Mouse (Mus musculus) midbrain, embryonic 15.5 days (tissue): ENCODE results near the gene Cnr2. TPM values are rescaled to one million over a fixed set of nuclear protein-coding genes. Genes with fewer than 3 reads are reported as not detected.

Experiments
- ATAC-seq: fragments of 200-750 bp; cut with Nextera tagmentation; replicated peaks from 2 replicates; pipeline ENCODE4 v1.8.0; 2017; ENCODE audit warnings: moderate TSS enrichment
- H3K27ac ChIP-seq: fragments of 300-500 bp; sonication (generic); 2 replicates; pipeline ENCODE4 v1.5.1; 2015; ENCODE audit warnings: mild to moderate bottlenecking, inconsistent platforms
- H3K27me3 ChIP-seq: fragments of 300-500 bp; sonication (generic); replicated peaks from 2 replicates; pipeline ENCODE4 v1.6.1; 2015; ENCODE audit warnings: inconsistent platforms
- H3K36me3 ChIP-seq: fragments of 300-500 bp; sonication (generic); replicated peaks from 2 replicates; pipeline ENCODE4 v1.6.1; 2015; ENCODE audit warnings: inconsistent platforms
- H3K4me1 ChIP-seq: fragments of 300-500 bp; sonication (generic); 2 replicates; pipeline ENCODE4 v1.6.1; 2015; ENCODE audit warnings: inconsistent platforms
- H3K4me2 ChIP-seq: fragments of 300-500 bp; sonication (generic); 2 replicates; pipeline ENCODE4 v1.6.1; 2015; ENCODE audit warnings: inconsistent platforms, mild to moderate bottlenecking, moderate library complexity
- H3K4me3 ChIP-seq: fragments of 300-500 bp; sonication (generic); 2 replicates; pipeline ENCODE4 v1.5.1; 2015; ENCODE audit warnings: mild to moderate bottlenecking, inconsistent platforms
- H3K9ac ChIP-seq: fragments of 300-500 bp; sonication (generic); 2 replicates; pipeline ENCODE4 v1.6.1; 2015; ENCODE audit warnings: mild to moderate bottlenecking, inconsistent platforms
- H3K9me3 ChIP-seq: fragments of 300-500 bp; sonication (generic); 2 replicates; pipeline ENCODE4 v1.6.1; 2016; ENCODE audit warnings: inconsistent platforms
- WGBS: fragments of 180-500 bp; shearing (Covaris S2); methylation state at CpG from one replicate; pipeline ENCODE4 v1.1.7; 2015; ENCODE audit warnings: mixed read lengths; 5-methylcytosine and 5-hydroxymethylcytosine counted together
- polyA plus RNA-seq: library from polyadenylated mRNA; unstranded; fragments of >200 nt; fragmentation: Nextera tagmentation; extraction: Ambion mirVana; gene quantifications from 2 replicates; pipeline ENCODE4 v1.2.1, GENCODE M21; 2015

Gene Cnr2
- polyA plus RNA-seq, 1 experiment from 2014 or later: not detected

GRCm38 (mm10) chr4:135896157-135896556 is 963 bp downstream of the Cnr2 start:
- 76% methylated on average over 6 of the region's 6 CpGs for whole genome bisulfite sequencing
- H3K9ac ChIP-seq: no peak overlapping the region
- H3K4me2 ChIP-seq: no peak overlapping the region
- H3K4me3 ChIP-seq: no peak overlapping the region
- no peaks in the 10 kb centered on the region for H3K27me3 ChIP-seq
- no peaks in the 10 kb centered on the region for H3K4me1 ChIP-seq
- no peaks in the 10 kb centered on the region for H3K9me3 ChIP-seq
- no peak overlapping the region for H3K27ac ChIP-seq
- ATAC-seq: no peak
- H3K36me3 ChIP-seq: no peaks in the 10 kb centered on the region

- 76% methylated on average over 9 of the region's 9 CpGs for WGBS
- H3K9me3 ChIP-seq: no peaks in the 10 kb centered on the region
- ATAC-seq: no peak
- no peaks in the 10 kb centered on the region for H3K4me1 ChIP-seq
- no peak overlapping the region for H3K4me2 ChIP-seq
- no peak overlapping the region for H3K27ac ChIP-seq
- H3K4me3 ChIP-seq: no peak overlapping the region
- H3K9ac ChIP-seq: no peak overlapping the region
- no peaks in the 10 kb centered on the region for H3K36me3 ChIP-seq
- no peaks in the 10 kb centered on the region for H3K27me3 ChIP-seq
Measured at GRCm38 (mm10) chr4:135898380-135899049, 3.3 kb downstream of the Cnr2 start.

DNA sequence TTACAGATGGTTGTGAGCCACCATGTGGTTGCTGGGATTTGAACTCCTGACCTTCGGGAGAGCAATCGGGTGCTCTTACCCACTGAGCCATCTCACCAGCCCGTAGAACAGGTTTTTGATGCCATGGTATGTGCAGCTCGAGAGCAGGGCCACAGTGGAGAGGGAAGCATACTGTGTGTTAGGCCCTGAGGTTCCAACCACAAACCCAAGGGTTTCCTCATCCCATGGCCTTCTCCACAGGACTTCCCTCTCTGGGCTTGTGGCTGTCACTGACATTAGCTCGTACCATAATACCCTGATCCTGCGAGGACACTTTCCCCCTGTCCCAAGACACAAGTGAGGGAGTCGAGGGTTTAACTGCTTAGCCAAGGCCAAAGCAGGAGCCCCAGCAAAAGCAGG is 3.9 kb downstream of the Cnr2 start:
- WGBS: 90% methylated on average over 7 of the region's 7 CpGs

GRCm38 (mm10) chr4:135900008-135900407 is 4.8 kb downstream of the Cnr2 start:
- H3K36me3 ChIP-seq: no peaks in the 10 kb centered on the region
- no peak overlapping the region for H3K27ac ChIP-seq
- H3K4me2 ChIP-seq: no peak overlapping the region
- no peaks in the 10 kb centered on the region for H3K27me3 ChIP-seq
- no peak overlapping the region for H3K9ac ChIP-seq
- no peaks in the 10 kb centered on the region for H3K4me1 ChIP-seq
- H3K4me3 ChIP-seq: no peak overlapping the region
- ATAC-seq: no peak
- 78% methylated on average over 5 of the region's 5 CpGs for WGBS
- H3K9me3 ChIP-seq: no peaks in the 10 kb centered on the region

More for the DNA sequence above, 3.9 kb downstream of the Cnr2 start:
- Histone ChIP-seq H3K9me3 (no peaks in the 10 kb centered on the region), H3K4me2 (no peak overlapping the region), H3K4me1 (no peaks in the 10 kb centered on the region), H3K27me3 (no peaks in the 10 kb centered on the region), H3K27ac (no peak overlapping the region), H3K9ac (no peak overlapping the region), H3K36me3 (no peaks in the 10 kb centered on the region), H3K4me3 (no peak overlapping the region)
- no peak for ATAC-seq

DNA sequence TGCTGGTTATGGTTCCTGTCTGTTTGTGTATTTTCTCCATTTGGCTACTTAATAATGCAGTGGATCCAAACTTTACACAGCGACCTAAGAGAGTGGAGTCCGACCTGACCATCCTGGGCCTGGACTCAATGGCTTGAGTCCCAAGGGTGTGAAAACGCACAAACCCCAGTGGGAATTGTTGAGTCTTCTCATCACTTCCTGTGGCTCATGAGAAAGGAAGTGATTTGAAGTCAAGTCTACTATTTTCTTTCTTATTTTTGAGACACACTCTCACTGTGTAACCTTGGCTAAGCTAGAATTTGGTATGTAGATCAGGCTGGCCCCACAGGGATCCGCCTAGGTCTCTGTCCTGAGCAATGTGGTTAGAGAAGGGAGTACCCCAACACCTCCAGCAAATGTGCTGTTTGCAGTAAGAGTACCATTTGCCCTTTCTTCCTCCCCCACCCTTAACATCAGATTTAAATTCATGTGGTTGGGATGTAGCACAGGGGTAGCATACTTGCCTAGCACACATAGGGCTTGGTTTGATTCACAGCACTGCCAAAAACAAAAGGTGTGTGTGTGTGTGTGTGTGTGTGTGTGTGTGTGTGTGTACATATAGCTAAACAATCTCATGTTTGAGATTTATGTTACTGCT is 7.5 kb downstream of the Cnr2 start:
- no peak overlapping the region for H3K4me2 ChIP-seq
- WGBS: 93% methylated on average over 4 of the region's 4 CpGs
- no peak overlapping the region for H3K9ac ChIP-seq

GRCm38 (mm10) chr4:135904810-135905209 is 9.6 kb downstream of the Cnr2 start:
- Histone ChIP-seq H3K27ac (no peak overlapping the region), H3K4me2 (no peak overlapping the region), H3K4me1 (no peaks in the 10 kb centered on the region), H3K9me3 (no peaks in the 10 kb centered on the region), H3K27me3 (no peaks in the 10 kb centered on the region), H3K36me3 (no peaks in the 10 kb centered on the region), H3K9ac (no peak overlapping the region), H3K4me3 (no peak overlapping the region)
- ATAC-seq: no peak
- WGBS: 56% methylated on average over 1 of the region's 1 CpGs

More for the DNA sequence above, 7.5 kb downstream of the Cnr2 start:
- Histone ChIP-seq H3K9me3 (no peaks in the 10 kb centered on the region), H3K27me3 (no peaks in the 10 kb centered on the region), H3K27ac (no peak overlapping the region), H3K4me3 (no peak overlapping the region), H3K4me1 (no peaks in the 10 kb centered on the region), H3K36me3 (no peaks in the 10 kb centered on the region)
- no peak for ATAC-seq

DNA sequence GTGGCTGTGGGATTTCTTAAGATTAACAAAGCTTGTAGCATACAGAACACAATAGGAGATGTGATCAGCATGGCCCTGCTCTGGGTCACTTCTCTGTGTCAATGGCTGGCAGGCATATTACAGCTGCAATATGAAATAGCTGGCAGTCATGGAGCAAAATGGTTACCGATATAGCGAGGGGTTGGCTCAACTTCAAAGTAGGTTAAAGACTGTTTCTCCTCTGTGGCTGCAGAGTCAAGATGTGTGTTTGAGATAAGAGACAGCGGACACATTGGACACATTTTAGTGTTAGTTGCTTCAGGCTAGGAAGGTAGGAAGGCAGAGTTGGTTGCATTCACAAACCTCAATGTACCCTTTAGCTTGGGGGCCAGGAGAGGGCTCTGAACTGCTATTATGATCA is 11.4 kb downstream of the Cnr2 start:
- WGBS: 93% methylated on average over 3 of the region's 3 CpGs
- Histone ChIP-seq H3K36me3 (no peaks in the 10 kb centered on the region), H3K4me2 (no peak overlapping the region), H3K9me3 (no peaks in the 10 kb centered on the region), H3K4me1 (no peaks in the 10 kb centered on the region), H3K27ac (no peak overlapping the region), H3K27me3 (no peaks in the 10 kb centered on the region), H3K9ac (no peak overlapping the region), H3K4me3 (no peak overlapping the region)
- no peak for ATAC-seq

GRCm38 (mm10) chr4:135909326-135910066 is 14.3 kb downstream of the Cnr2 start:
- H3K4me1 ChIP-seq: 0 out of 2 replicates have a peak, but pooled peaks cover 3% of the 10 kb centered on the region
- H3K9me3 ChIP-seq: no peaks in the 10 kb centered on the region
- ATAC-seq: no peak
- H3K27me3 ChIP-seq: no peaks in the 10 kb centered on the region
- no peaks in the 10 kb centered on the region for H3K36me3 ChIP-seq
- 76% methylated on average over 13 of the region's 13 CpGs for WGBS
- H3K9ac ChIP-seq: no peak overlapping the region
- H3K27ac ChIP-seq: no peak overlapping the region
- no peak overlapping the region for H3K4me3 ChIP-seq
- no peak overlapping the region for H3K4me2 ChIP-seq

DNA sequence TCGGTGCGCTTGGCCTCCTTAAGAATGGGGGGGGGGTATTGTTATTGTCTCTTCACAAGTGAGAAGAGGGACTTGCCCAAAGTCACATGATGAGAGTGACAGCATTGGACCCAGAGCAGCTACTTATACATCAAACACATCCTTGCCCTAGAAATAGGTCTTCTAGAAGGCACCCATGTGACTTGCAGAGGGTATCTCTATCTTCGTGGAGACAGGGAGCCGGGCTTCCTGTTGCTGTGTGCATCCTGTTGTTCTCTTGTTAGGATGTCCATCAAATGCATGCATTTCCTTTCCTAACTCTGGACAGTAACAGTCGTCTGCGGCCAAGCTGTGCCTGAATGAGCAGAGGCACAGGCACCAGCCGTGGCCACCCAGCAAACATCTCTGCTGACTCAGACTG is 16.3 kb downstream of the Cnr2 start:
- Histone ChIP-seq H3K4me2 (no peak overlapping the region), H3K4me3 (no peak overlapping the region), H3K27me3 (no peaks in the 10 kb centered on the region), H3K36me3 (no peaks in the 10 kb centered on the region), H3K4me1 (0 out of 2 replicates have a peak, but pooled peaks cover 3% of the 10 kb centered on the region), H3K9me3 (no peaks in the 10 kb centered on the region), H3K27ac (no peak overlapping the region), H3K9ac (no peak overlapping the region)
- ATAC-seq: no peak
- 71% methylated on average over 7 of the region's 7 CpGs for WGBS

- Histone ChIP-seq H3K9me3 (no peaks in the 10 kb centered on the region), H3K4me1 (0 out of 2 replicates have a peak, but pooled peaks cover 3% of the 10 kb centered on the region), H3K36me3 (no peaks in the 10 kb centered on the region), H3K4me2 (no peak overlapping the region), H3K27me3 (no peaks in the 10 kb centered on the region), H3K9ac (no peak overlapping the region), H3K27ac (no peak overlapping the region), H3K4me3 (no peak overlapping the region)
- no peak for ATAC-seq
- WGBS: 45% methylated on average over 3 of the region's 3 CpGs
Measured at GRCm38 (mm10) chr4:135912164-135912563, 17.0 kb downstream of the Cnr2 start.

DNA sequence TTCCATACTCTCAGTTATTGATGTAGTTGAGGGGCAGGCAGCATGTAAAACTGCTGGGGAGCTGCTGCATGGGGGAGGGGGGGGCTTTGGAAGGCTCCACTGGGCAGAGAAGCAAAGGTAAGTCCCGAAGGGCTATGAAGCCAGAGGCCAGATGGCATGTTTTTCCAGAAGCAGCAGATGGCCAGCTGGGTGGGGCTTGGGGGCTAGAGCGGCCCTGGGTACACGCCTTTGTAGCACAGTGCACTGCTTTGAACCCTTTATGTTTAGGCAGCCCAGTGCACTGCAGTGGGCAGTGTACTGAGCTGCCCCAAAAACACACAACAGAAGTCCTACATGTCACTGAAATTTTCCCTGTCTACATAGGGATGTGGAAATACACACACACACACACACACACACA is 17.6 kb downstream of the Cnr2 start:
- Histone ChIP-seq H3K4me1 (0 out of 2 replicates have a peak, but pooled peaks cover 3% of the 10 kb centered on the region), H3K4me3 (no peak overlapping the region), H3K4me2 (no peak overlapping the region), H3K9ac (no peak overlapping the region), H3K36me3 (no peaks in the 10 kb centered on the region), H3K9me3 (no peaks in the 10 kb centered on the region), H3K27ac (no peak overlapping the region), H3K27me3 (no peaks in the 10 kb centered on the region)
- 32% methylated on average over 3 of the region's 3 CpGs for WGBS
- 0 out of 2 replicates have a peak, but pooled peaks have one; percentile 58 for ATAC-seq

DNA sequence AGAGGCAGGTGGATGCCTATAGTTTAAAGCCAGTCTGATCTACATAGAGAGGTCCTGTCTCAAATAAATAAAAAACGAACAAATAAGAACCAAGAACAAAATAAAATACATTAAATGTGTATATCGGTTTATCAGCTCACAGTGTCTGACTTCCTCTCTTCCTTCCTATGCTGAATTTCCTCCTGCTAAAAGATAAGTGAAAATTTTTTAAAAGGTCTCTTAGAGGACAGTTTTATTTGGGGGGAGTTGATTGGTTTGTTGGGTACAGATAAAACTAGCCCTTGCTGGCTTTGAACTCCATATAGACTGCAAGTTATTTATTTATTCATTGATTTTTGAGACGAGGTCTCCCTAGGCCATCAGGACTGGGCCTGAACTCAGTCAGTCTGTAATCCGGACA is 18.2 kb downstream of the Cnr2 start:
- Histone ChIP-seq H3K4me2 (no peak overlapping the region), H3K9ac (no peak overlapping the region), H3K27me3 (no peaks in the 10 kb centered on the region), H3K4me3 (no peak overlapping the region), H3K27ac (no peak overlapping the region), H3K9me3 (no peaks in the 10 kb centered on the region), H3K4me1 (0 out of 2 replicates have a peak, but pooled peaks cover 3% of the 10 kb centered on the region), H3K36me3 (no peaks in the 10 kb centered on the region)
- 72% methylated on average over 4 of the region's 4 CpGs for WGBS
- no peak for ATAC-seq
